Mouse (Mus musculus): ENCODE measurements around the gene Dnph1. TPM values are rescaled to one million over a fixed set of nuclear protein-coding genes. Genes with fewer than 3 reads are reported as not detected.

Dnph1 gene
- polyA plus RNA-seq, 1 experiment = 7.0 TPM

GRCm38 (mm10) chr17:46502775-46503174, 6.3 kb downstream of the Dnph1 start:
- DNase-seq (ENCODE audit: low spot score) = no peak

- DNase-seq (ENCODE audit: low spot score) = no peak
Measured at GRCm38 (mm10) chr17:46503847-46504638, 7.5 kb downstream of the Dnph1 start.

GRCm38 (mm10) chr17:46505617-46506016, 9.1 kb downstream of the Dnph1 start:
- DNase-seq (ENCODE audit: low spot score) = no peak

- no peak for DNase-seq (ENCODE audit: low spot score)
Measured at GRCm38 (mm10) chr17:46511059-46511710, 14.7 kb downstream of the Dnph1 start.

GRCm38 (mm10) chr17:46513329-46513728, 16.8 kb downstream of the Dnph1 start:
- DNase-seq (ENCODE audit: low spot score) = no peak

GRCm38 (mm10) chr17:46519971-46520370, 23.5 kb downstream of the Dnph1 start:
- DNase-seq (ENCODE audit: low spot score) = no peak

- no peak for DNase-seq (ENCODE audit: low spot score)
Measured at GRCm38 (mm10) chr17:46520385-46520979, 24.0 kb downstream of the Dnph1 start.

- DNase-seq (ENCODE audit: low spot score) = peak; percentile 18
Measured at GRCm38 (mm10) chr17:46521174-46521573, 24.7 kb downstream of the Dnph1 start.

GRCm38 (mm10) chr17:46521963-46522668, 25.6 kb downstream of the Dnph1 start:
- DNase-seq (ENCODE audit: low spot score) = peak; percentile 17

GRCm38 (mm10) chr17:46525065-46525464, 28.6 kb downstream of the Dnph1 start:
- DNase-seq (ENCODE audit: low spot score) = peak; percentile 17

- DNase-seq (ENCODE audit: low spot score) = peak; percentile 61
Measured at GRCm38 (mm10) chr17:46525579-46526307, 29.2 kb downstream of the Dnph1 start.

- no peak for DNase-seq (ENCODE audit: low spot score)
Measured at GRCm38 (mm10) chr17:46543661-46544060, 47.1 kb downstream of the Dnph1 start.

- peak; percentile 65 for DNase-seq (ENCODE audit: low spot score)
Measured at GRCm38 (mm10) chr17:46545813-46546564, 49.5 kb downstream of the Dnph1 start, which contains the start of gene Cul9. Gene Cul9 (minus strand): TSS chr17:46546388.

- DNase-seq (ENCODE audit: low spot score) = no peak
Measured at GRCm38 (mm10) chr17:46546591-46546990, 50.1 kb downstream of the Dnph1 start.

- no peak for DNase-seq (ENCODE audit: low spot score)
Measured at GRCm38 (mm10) chr17:46546995-46547394, 50.5 kb downstream of the Dnph1 start.

GRCm38 (mm10) chr17:46547923-46548322, 51.4 kb downstream of the Dnph1 start:
- DNase-seq (ENCODE audit: low spot score) = no peak

- DNase-seq (ENCODE audit: low spot score) = no peak
Measured at GRCm38 (mm10) chr17:46548741-46549140, 52.2 kb downstream of the Dnph1 start.

- no peak for DNase-seq (ENCODE audit: low spot score)
Measured at GRCm38 (mm10) chr17:46549193-46549592, 52.7 kb downstream of the Dnph1 start.
